Mouse (Mus musculus) spleen, adult 2 months (tissue): Measurements from ENCODE around the gene Rreb1.

ENCODE experiments used
- CTCF ChIP-seq: fragments of 200-500 bp; IDR thresholded peaks from 2 replicates; pipeline ENCODE4 v1.5.1; 2011; ENCODE audit warnings: mild to moderate bottlenecking, inconsistent platforms; ENCODE audit not compliant: insufficient read depth, insufficient read length, insufficient replicate concordance; ENCODE audit errors: extremely low read depth
- POLR2A ChIP-seq: fragments of 200-500 bp; IDR thresholded peaks from 2 replicates; pipeline ENCODE4 v1.6.1; 2011; ENCODE audit warnings: low read depth, low read length, inconsistent platforms

- TF ChIP-seq POLR2A (no peak), CTCF (no peak)
Measured at GRCm38 (mm10) chr13:37886024-37886423, 107.8 kb downstream of the Rreb1 start.
